Mouse (Mus musculus) frontal cortex, postnatal 36 days (tissue): ENCODE results near the gene Mia2.
"Not testable (repeated sequence)": the region's sequence is repeated elsewhere in the genome, so short reads cannot be mapped to it uniquely, and the experiment has no call there.

Experiments
- DNase-seq, 2 experiments: peaks; one replicate each; pipeline ENCODE4 v3.0.0; 2022; ENCODE audit warnings: low spot score in 2 of 2

Mia2 gene

GRCm38 (mm10) chr12:59238434-59238833 lies 142.8 kb downstream of the Mia2 start:
- DNase-seq, result no peak

- not testable (repeated sequence) for DNase-seq
Observed at GRCm38 (mm10) chr12:59241031-59241430, 145.4 kb downstream of the Mia2 start.
